Mouse (Mus musculus) kidney, embryonic 16.5 days (tissue): ENCODE results near the gene Dnajb4. TPM values are rescaled to one million over a fixed set of nuclear protein-coding genes. Genes with fewer than 3 reads are reported as not detected.
A peak's percentile ranks its signal among the peaks of the same experiment; 100 is the strongest.
"Not testable (repeated sequence)": the region's sequence is repeated elsewhere in the genome, so short reads cannot be mapped to it uniquely, and the experiment has no call there.

Experiments
- ATAC-seq: fragments of 200-750 bp; cut with Nextera tagmentation; 2 replicates; pipeline ENCODE4 v1.8.0; 2017; ENCODE audit warnings: moderate TSS enrichment; ENCODE audit not compliant: low FRiP score, low TSS enrichment
- H3K27ac ChIP-seq: fragments of 300-500 bp; sonication (generic); 2 replicates; pipeline ENCODE4 v1.5.1; 2014; ENCODE audit warnings: low read length
- H3K27me3 ChIP-seq: fragments of 300-500 bp; sonication (generic); 2 replicates; pipeline ENCODE4 v1.6.1; 2014; ENCODE audit warnings: low read length, control low read depth, mixed read lengths; ENCODE audit not compliant: insufficient read depth
- H3K36me3 ChIP-seq: fragments of 300-500 bp; sonication (generic); 2 replicates; pipeline ENCODE4 v1.6.1; 2014; ENCODE audit warnings: low read length, control low read depth, mixed read lengths; ENCODE audit not compliant: insufficient read depth
- H3K4me1 ChIP-seq: fragments of 300-500 bp; sonication (generic); 2 replicates; pipeline ENCODE4 v1.6.1; 2014; ENCODE audit warnings: low read length, control low read depth, mixed read lengths; ENCODE audit not compliant: insufficient read depth
- H3K4me2 ChIP-seq: fragments of 300-500 bp; sonication (generic); replicated peaks from 2 replicates; pipeline ENCODE4 v1.6.1; 2014; ENCODE audit warnings: low read depth, low read length
- H3K4me3 ChIP-seq: fragments of 300-500 bp; sonication (generic); 2 replicates; pipeline ENCODE4 v1.5.1; 2014; ENCODE audit warnings: mild to moderate bottlenecking, low read length
- H3K9ac ChIP-seq: fragments of 300-500 bp; sonication (generic); replicated peaks from 2 replicates; pipeline ENCODE4 v1.6.1; 2014; ENCODE audit warnings: low read length
- H3K9me3 ChIP-seq: fragments of 300-500 bp; sonication (generic); 2 replicates; pipeline ENCODE4 v1.6.1; 2016; ENCODE audit warnings: low read length, control low read depth
- WGBS: fragments of 180-500 bp; shearing (Covaris S2); extraction: QIAGEN DNeasy Blood & Tissue Kit; methylation state at CpG from one replicate; pipeline ENCODE4 v1.1.7; 2014; 5-methylcytosine and 5-hydroxymethylcytosine counted together
- polyA plus RNA-seq: library from polyadenylated mRNA; unstranded; fragments of >200 nt; fragmentation: Nextera tagmentation; extraction: Ambion mirVana; gene quantifications from 2 replicates; pipeline ENCODE4 v1.2.1, GENCODE M21; 2015

Dnajb4 gene
- polyA plus RNA-seq, 1 experiment from 2014 or later: 34.1 TPM

- not testable (repeated sequence) for H3K36me3 ChIP-seq, ATAC-seq, H3K27ac ChIP-seq, H3K9ac ChIP-seq, H3K4me2 ChIP-seq, H3K4me3 ChIP-seq, H3K9me3 ChIP-seq, H3K27me3 ChIP-seq, H3K4me1 ChIP-seq
- 36% methylated on average over 2 of the region's 2 CpGs for WGBS
These were observed 12.9 kb downstream of the Dnajb4 start for GRCm38 (mm10) chr3:152197246-152197645.

DNA sequence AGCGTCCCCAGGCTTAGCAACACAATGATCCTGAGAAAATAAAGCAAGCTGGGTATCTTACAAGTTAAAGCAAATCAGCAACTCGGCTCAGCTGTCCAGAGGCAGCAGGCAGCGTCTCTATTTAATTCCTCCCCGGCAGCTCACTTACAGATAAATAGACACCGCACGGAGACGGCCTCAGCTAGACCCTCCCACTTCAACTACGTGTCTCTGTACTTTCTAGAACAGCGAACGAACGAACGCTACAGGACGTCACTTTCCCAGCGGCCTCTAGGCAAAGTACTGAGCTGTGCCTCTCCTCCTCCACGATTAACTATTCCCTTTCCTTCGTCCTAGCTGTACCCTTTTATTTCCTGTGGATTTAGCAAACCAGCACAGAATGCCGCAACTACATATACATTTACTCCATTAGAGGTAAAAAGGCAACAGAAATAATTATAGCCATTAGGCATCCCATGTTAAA lies 16.4 kb downstream of the Dnajb4 start:
- Histone ChIP-seq H3K9ac (peak overlapping the region; percentile 71), H3K27me3 (no peaks in the 10 kb centered on the region), H3K4me2 (peak overlapping the region; percentile 67), H3K4me3 (peak overlapping the region; percentile 67), H3K27ac (peak overlapping the region; percentile 93), H3K36me3 (no peaks in the 10 kb centered on the region), H3K9me3 (no peaks in the 10 kb centered on the region), H3K4me1 (peaks cover 16% of the 10 kb centered on the region)
- under 1% methylated on average over 17 of the region's 17 CpGs for WGBS
- peak; percentile 97 for ATAC-seq

DNA sequence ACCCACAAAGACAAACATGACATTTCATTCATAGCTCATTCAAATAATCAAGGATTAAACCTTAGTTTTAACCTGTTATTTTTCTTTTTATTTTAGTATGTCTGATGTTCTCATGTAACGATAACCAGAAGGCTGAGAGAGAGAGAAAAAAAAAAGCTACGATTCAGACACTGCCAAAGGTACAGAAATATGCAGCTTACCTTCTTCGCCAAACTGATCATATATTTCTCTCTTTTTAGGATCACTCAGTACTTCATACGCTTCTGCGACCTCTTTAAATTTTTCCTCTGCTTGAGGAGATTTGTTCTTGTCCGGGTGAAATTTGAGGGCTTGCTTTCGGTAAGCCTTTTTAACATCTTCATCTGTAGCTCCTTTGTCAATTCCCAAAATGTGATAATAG lies 16.9 kb downstream of the Dnajb4 start:
- peak overlapping the region; percentile 67 for H3K4me2 ChIP-seq
- no peaks in the 10 kb centered on the region for H3K9me3 ChIP-seq
- 2% methylated on average over 7 of the region's 7 CpGs for WGBS
- peak overlapping the region; percentile 93 for H3K27ac ChIP-seq
- peak overlapping the region; percentile 67 for H3K4me3 ChIP-seq
- H3K4me1 ChIP-seq: peaks cover 16% of the 10 kb centered on the region
- no peaks in the 10 kb centered on the region for H3K27me3 ChIP-seq
- H3K9ac ChIP-seq: peak overlapping the region; percentile 71
- no peak for ATAC-seq
- H3K36me3 ChIP-seq: no peaks in the 10 kb centered on the region

- H3K4me2 ChIP-seq: peak overlapping the region; percentile 67
- peak overlapping the region; percentile 59 for H3K4me3 ChIP-seq
- peak; percentile 21; the same call in 1 of the 2 replicates for ATAC-seq
- H3K4me1 ChIP-seq: peaks cover 16% of the 10 kb centered on the region
- H3K27ac ChIP-seq: peak overlapping the region; percentile 86
- no peaks in the 10 kb centered on the region for H3K9me3 ChIP-seq
- no peaks in the 10 kb centered on the region for H3K36me3 ChIP-seq
- no peaks in the 10 kb centered on the region for H3K27me3 ChIP-seq
- WGBS: 11% methylated on average over 9 of the region's 11 CpGs
- H3K9ac ChIP-seq: peak overlapping the region; percentile 67
These were observed 17.7 kb downstream of the Dnajb4 start for GRCm38 (mm10) chr3:152192238-152192931.

DNA sequence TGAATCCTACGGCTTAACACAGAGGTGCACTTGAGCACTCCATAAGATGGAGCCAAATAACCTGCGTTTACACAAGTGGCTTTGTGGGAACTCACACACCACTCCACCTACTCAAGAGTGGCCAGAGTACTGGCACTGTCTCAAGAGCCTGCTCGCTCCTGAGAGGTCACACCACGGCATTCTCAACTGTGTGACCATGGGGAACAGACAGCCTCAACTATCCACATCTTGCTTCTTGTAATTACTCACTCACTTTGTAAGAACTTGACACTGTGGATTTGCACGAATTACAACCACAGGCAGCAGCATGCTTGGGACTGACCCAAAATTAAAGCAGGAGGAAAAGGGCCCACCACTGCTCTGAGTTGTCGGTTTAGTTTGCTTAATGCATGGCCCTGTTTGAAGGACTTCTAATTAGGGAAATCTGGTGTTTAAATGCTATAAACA lies 18.3 kb downstream of the Dnajb4 start:
- ATAC-seq: peak; percentile 42
- H3K9me3 ChIP-seq: no peaks in the 10 kb centered on the region
- 7% methylated on average over 6 of the region's 6 CpGs for WGBS
- peak overlapping the region; percentile 59 for H3K4me3 ChIP-seq
- H3K27me3 ChIP-seq: no peaks in the 10 kb centered on the region
- peak overlapping the region; percentile 67 for H3K4me2 ChIP-seq
- no peaks in the 10 kb centered on the region for H3K36me3 ChIP-seq
- peak overlapping the region; percentile 67 for H3K9ac ChIP-seq
- peak overlapping the region; percentile 86 for H3K27ac ChIP-seq
- peaks cover 16% of the 10 kb centered on the region for H3K4me1 ChIP-seq

- ATAC-seq: no peak
- Histone ChIP-seq H3K4me3 (peak overlapping the region; percentile 29), H3K4me2 (peak overlapping the region; percentile 41), H3K9ac (peak overlapping the region; percentile 62), H3K27ac (peak overlapping the region; percentile 50; the same call in 1 of the 2 replicates), H3K4me1 (peaks cover 16% of the 10 kb centered on the region), H3K36me3 (peaks cover 4% of the 10 kb centered on the region; the same call in 1 of the 2 replicates), H3K27me3 (no peaks in the 10 kb centered on the region), H3K9me3 (no peaks in the 10 kb centered on the region)
- WGBS: 74% methylated on average over 9 of the region's 9 CpGs
These were observed 19.2 kb downstream of the Dnajb4 start for GRCm38 (mm10) chr3:152190679-152191477.

DNA sequence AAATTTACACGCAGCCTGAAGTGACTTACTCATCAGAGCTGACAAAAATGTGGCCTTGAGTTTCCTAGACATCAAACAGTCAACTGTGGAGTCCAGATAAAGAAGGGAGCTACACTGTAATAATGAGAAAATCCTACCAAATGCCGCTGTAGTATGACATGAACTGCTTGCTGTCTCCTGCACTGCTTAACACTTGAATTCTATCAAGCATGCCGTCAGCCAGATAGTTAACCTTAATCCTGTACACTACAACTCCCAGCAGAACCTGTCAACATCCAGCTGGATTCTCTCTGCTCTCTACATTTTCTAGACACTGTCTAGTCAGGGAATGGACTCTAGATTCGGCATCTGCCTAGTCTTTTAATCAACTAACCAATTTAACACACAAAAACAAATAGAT lies 20.8 kb downstream of the Dnajb4 start:
- Histone ChIP-seq H3K9ac (no peak overlapping the region), H3K4me1 (peaks cover 16% of the 10 kb centered on the region), H3K27me3 (no peaks in the 10 kb centered on the region), H3K4me2 (peak overlapping the region; percentile 11; the same call in 1 of the 2 replicates), H3K36me3 (peaks cover 11% of the 10 kb centered on the region), H3K4me3 (no peak overlapping the region), H3K27ac (no peak overlapping the region), H3K9me3 (no peaks in the 10 kb centered on the region)
- peak; percentile 44 for ATAC-seq
- WGBS: 34% methylated on average over 4 of the region's 4 CpGs

- Histone ChIP-seq H3K36me3 (peaks cover 18% of the 10 kb centered on the region), H3K4me3 (no peak overlapping the region), H3K9me3 (no peaks in the 10 kb centered on the region), H3K27ac (no peak overlapping the region), H3K9ac (no peak overlapping the region), H3K27me3 (no peaks in the 10 kb centered on the region), H3K4me1 (peaks cover 7% of the 10 kb centered on the region), H3K4me2 (no peak overlapping the region)
- 74% methylated on average over 6 of the region's 6 CpGs for WGBS
- no peak for ATAC-seq
These were observed 24.0 kb downstream of the Dnajb4 start for GRCm38 (mm10) chr3:152186106-152186505.

GRCm38 (mm10) chr3:152183522-152183921 lies 26.6 kb downstream of the Dnajb4 start:
- no peak for ATAC-seq
- Histone ChIP-seq H3K4me2 (no peak overlapping the region), H3K4me1 (peaks cover 4% of the 10 kb centered on the region; the same call in 1 of the 2 replicates), H3K27me3 (no peaks in the 10 kb centered on the region), H3K36me3 (peaks cover 18% of the 10 kb centered on the region), H3K27ac (no peak overlapping the region), H3K4me3 (no peak overlapping the region), H3K9ac (no peak overlapping the region), H3K9me3 (no peaks in the 10 kb centered on the region)
- WGBS: 74% methylated on average over 9 of the region's 9 CpGs
